Mouse (Mus musculus) neural tube, embryonic 14.5 days (tissue): ENCODE data around the gene Tdrd7. TPM values are rescaled to one million over a fixed set of nuclear protein-coding genes. Genes with fewer than 3 reads are reported as not detected.

Experiments
- ATAC-seq: fragments of 200-750 bp; cut with Nextera tagmentation; 2 replicates; pipeline ENCODE4 v1.8.0; 2017; ENCODE audit warnings: low read depth, mild to moderate bottlenecking, moderate TSS enrichment, moderate library complexity
- H3K27ac ChIP-seq: fragments of 300-500 bp; sonication (generic); 2 replicates; pipeline ENCODE4 v1.5.1; 2014; ENCODE audit warnings: low read depth, mild to moderate bottlenecking, control low read depth, low read length, moderate library complexity, mixed read lengths
- H3K27me3 ChIP-seq: fragments of 300-500 bp; sonication (generic); 2 replicates; pipeline ENCODE4 v1.6.1; 2014; ENCODE audit warnings: low read length; ENCODE audit not compliant: control insufficient read depth, insufficient read depth
- H3K36me3 ChIP-seq: fragments of 300-500 bp; sonication (generic); 2 replicates; pipeline ENCODE4 v1.6.1; 2014; ENCODE audit warnings: low read length, mixed read lengths; ENCODE audit not compliant: control insufficient read depth, insufficient read depth
- H3K4me1 ChIP-seq: fragments of 300-500 bp; sonication (generic); 2 replicates; pipeline ENCODE4 v1.6.1; 2014; ENCODE audit warnings: low read length; ENCODE audit not compliant: control insufficient read depth, insufficient read depth
- H3K4me2 ChIP-seq: fragments of 300-500 bp; sonication (generic); 2 replicates; pipeline ENCODE4 v1.6.1; 2014; ENCODE audit warnings: mild to moderate bottlenecking, low read depth, low read length, control low read depth
- H3K4me3 ChIP-seq: fragments of 300-500 bp; sonication (generic); 2 replicates; pipeline ENCODE4 v1.5.1; 2014; ENCODE audit warnings: low read depth, low read length, control low read depth, mixed read lengths
- H3K9ac ChIP-seq: fragments of 300-500 bp; sonication (generic); replicated peaks from 2 replicates; pipeline ENCODE4 v1.6.1; 2014; ENCODE audit warnings: low read depth, mild to moderate bottlenecking, control low read depth, low read length, mixed read lengths
- H3K9me3 ChIP-seq: fragments of 300-500 bp; sonication (generic); 2 replicates; pipeline ENCODE4 v1.6.1; 2016; ENCODE audit warnings: low read length; ENCODE audit not compliant: control insufficient read depth
- WGBS: fragments of 180-500 bp; shearing (Covaris S2); extraction: QIAGEN DNeasy Blood & Tissue Kit; methylation state at CpG from one replicate; pipeline ENCODE4 v1.1.7; 2014; 5-methylcytosine and 5-hydroxymethylcytosine counted together
- polyA plus RNA-seq: library from polyadenylated mRNA; unstranded; fragments of >200 nt; fragmentation: Nextera tagmentation; extraction: Ambion mirVana; gene quantifications from 2 replicates; pipeline ENCODE4 v1.2.1, GENCODE M21; 2014

The Tdrd7 gene
- polyA plus RNA-seq, 1 experiment from 2014 or later: 30.1 TPM

DNA sequence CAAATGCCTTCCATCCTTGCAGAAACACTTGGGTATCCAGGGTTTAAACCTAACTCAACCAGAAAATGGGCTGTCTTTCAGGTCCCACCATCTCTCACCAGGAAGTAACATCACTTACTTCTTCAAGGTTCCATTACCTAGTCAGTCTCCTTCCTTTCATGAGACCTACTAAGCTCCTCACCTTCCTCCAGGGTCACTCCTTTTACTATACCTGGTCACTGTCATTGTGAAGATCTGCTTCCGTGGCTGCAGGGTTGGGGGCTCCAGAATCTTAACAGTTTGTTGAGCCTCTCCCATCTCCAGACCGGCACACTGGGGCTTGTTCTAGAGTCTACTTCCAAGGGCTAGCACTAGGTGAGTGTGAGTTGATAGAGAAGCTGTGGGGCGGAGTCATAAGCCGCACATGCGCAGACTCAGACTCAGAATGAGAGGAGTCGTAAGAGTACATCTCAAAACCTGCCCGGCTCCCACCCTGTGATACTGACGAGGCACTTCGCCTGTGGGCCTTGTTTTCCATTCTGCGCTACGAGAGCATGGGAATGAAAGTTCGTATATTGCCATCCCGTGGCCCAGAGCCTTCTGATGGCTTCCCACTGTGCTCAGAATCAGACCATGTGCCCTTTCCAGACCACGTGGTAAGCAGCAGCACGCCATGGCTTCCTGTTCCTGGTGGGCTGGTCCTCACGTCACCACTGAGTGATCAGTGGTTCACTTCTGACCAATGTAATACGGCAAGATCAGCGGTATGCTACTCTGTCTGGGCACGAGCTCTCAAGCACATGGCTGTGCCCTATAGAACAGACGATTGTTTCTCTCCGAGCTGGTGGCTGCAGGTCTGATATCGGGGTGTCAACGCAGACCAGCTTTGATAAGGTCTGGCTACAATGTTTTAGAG, 11.9 kb upstream of the Tdrd7 start:
- 93% methylated on average over 23 of the region's 23 CpGs for WGBS
- Histone ChIP-seq H3K27ac (no peak overlapping the region), H3K4me2 (no peak overlapping the region), H3K4me3 (no peak overlapping the region), H3K9ac (no peak overlapping the region), H3K36me3 (no peaks in the 10 kb centered on the region), H3K9me3 (no peaks in the 10 kb centered on the region), H3K27me3 (no peaks in the 10 kb centered on the region), H3K4me1 (no peaks in the 10 kb centered on the region)
- no peak for ATAC-seq

DNA sequence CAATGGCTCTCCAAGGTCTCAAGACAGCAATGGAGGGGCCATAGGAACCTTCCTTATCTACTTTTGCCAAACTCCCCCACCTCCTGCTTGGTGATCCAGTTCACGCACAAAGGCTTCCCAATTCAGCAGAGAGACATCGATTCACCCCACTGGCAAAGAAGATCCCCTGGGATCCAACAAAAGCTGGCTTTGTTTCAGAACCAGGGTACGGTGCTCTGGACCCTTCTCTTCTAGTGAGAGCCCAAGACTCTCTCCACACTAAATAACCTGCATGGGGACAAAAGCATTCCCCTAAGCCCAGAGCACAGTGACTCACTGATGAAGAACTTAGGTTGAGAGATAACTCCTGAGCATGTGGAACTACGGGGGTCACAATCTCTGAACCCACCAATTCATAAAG, 9.9 kb upstream of the Tdrd7 start:
- H3K9ac ChIP-seq: no peak overlapping the region

DNA sequence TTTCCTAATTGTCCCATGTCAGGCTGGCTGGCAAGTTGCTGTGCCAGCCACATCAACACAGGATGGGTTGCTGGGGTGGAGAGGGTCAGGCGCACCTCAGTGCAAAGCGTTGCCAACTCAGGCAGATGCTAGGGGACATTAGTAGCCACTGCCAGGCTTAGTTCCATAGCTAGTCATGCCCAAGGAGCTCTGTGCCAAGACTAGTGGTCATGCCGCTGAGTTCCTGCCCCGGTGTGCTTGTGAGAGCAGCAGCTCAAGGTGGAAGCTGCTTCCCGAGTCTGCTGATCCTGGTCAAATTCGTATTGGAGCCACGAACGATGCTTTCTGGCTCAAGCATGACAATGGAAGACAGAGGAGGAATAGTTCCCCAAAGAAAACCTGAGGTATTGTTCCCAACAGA, 9.0 kb upstream of the Tdrd7 start:
- Histone ChIP-seq H3K9me3 (no peaks in the 10 kb centered on the region), H3K27me3 (no peaks in the 10 kb centered on the region), H3K27ac (no peak overlapping the region), H3K4me3 (no peak overlapping the region), H3K4me2 (no peak overlapping the region), H3K36me3 (no peaks in the 10 kb centered on the region), H3K4me1 (no peaks in the 10 kb centered on the region), H3K9ac (no peak overlapping the region)
- ATAC-seq: no peak
- 94% methylated on average over 8 of the region's 8 CpGs for WGBS

More for the DNA sequence above, 9.9 kb upstream of the Tdrd7 start:
- no peak for ATAC-seq
- Histone ChIP-seq H3K4me1 (no peaks in the 10 kb centered on the region), H3K27ac (no peak overlapping the region), H3K4me2 (no peak overlapping the region), H3K36me3 (no peaks in the 10 kb centered on the region), H3K4me3 (no peak overlapping the region), H3K9me3 (no peaks in the 10 kb centered on the region), H3K27me3 (no peaks in the 10 kb centered on the region)
- 87% methylated on average over 4 of the region's 4 CpGs for WGBS

DNA sequence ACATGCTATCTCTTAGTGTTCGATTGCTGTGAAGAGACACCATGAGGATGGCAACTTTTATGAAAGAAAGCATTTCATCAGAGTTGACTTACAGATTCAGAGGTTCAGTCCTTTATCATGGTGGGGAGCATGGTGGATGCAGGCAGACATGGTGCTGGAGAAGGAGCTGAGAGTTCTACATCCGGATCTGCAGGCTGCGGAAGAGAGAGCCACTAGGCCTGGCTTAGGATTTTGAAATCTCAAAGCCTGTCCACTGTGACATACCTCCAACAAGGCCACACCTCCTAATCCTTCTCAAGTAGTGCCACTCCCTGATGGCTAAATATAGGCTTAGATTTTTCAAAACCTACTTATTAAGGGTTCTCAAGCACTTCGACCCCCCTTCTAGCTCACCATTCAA, 8.4 kb upstream of the Tdrd7 start:
- Histone ChIP-seq H3K27ac (no peak overlapping the region), H3K4me2 (no peak overlapping the region), H3K9me3 (no peaks in the 10 kb centered on the region), H3K9ac (no peak overlapping the region), H3K4me1 (no peaks in the 10 kb centered on the region), H3K4me3 (no peak overlapping the region), H3K27me3 (no peaks in the 10 kb centered on the region), H3K36me3 (no peaks in the 10 kb centered on the region)
- 94% methylated on average over 4 of the region's 4 CpGs for WGBS
- no peak for ATAC-seq

DNA sequence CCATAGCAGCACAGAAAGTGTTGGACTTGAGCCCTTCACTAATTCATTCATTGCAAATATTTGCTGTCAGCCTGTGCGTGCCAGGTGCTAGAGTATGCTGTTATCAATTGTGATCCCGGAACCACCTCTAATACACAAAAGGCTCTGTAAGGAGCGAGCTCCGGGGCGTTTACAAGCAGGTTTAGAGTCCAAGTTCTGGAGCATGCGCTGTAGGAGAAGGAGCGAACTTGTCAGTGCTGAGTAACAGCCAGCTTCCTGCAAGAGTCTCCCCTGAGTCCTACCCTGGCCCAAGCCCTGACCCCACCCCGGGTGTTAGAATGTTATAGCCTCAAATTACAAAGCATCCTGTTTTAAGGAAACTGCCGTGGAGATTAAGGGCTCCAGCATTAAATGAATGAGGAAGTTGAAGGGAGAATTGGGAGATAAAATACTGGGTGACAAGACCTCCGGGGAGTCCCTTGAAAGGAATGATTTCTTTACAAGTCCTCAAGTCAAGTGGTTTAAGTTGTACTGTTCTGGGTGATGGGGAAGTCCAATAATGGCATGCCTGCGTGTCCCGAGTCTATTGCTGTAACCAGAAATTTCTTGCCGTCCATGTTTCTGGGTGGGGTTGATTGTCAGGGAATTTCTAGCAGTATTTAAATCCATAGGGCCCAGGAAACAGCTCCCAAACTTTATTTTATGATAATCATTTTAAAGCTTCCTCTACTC, 758 bp downstream of the Tdrd7 start:
- no peak overlapping the region for H3K27ac ChIP-seq
- no peaks in the 10 kb centered on the region for H3K4me1 ChIP-seq
- H3K27me3 ChIP-seq: no peaks in the 10 kb centered on the region
- no peaks in the 10 kb centered on the region for H3K9me3 ChIP-seq
- ATAC-seq: no peak
- H3K9ac ChIP-seq: no peak overlapping the region
- no peak overlapping the region for H3K4me3 ChIP-seq
- WGBS: 34% methylated on average over 13 of the region's 13 CpGs
- H3K36me3 ChIP-seq: no peaks in the 10 kb centered on the region
- no peak overlapping the region for H3K4me2 ChIP-seq

DNA sequence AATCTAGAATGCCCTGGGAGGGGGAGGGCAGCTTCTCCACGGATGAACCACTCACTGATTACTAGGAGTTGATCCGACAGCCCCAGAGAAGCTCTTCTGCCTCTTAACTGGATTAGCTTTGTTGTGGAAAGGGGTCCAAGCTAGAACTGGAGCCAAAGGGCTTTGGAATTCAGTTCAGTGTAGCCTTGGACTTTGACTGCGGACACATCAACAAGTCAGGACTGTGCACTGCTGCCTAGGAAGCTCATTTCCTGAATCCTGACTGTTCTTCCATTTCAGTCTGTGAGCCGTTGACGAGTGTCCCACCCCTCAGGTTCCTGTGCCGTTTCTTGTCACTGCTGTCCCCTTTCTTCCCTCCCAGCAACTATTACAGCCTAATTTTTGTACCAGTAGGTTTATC, 1.6 kb downstream of the Tdrd7 start:
- H3K27me3 ChIP-seq: no peaks in the 10 kb centered on the region
- no peak for ATAC-seq
- H3K36me3 ChIP-seq: no peaks in the 10 kb centered on the region
- H3K27ac ChIP-seq: no peak overlapping the region
- H3K4me2 ChIP-seq: no peak overlapping the region
- WGBS: 35% methylated on average over 6 of the region's 6 CpGs
- no peak overlapping the region for H3K4me3 ChIP-seq
- H3K9me3 ChIP-seq: no peaks in the 10 kb centered on the region
- H3K4me1 ChIP-seq: no peaks in the 10 kb centered on the region
- no peak overlapping the region for H3K9ac ChIP-seq

DNA sequence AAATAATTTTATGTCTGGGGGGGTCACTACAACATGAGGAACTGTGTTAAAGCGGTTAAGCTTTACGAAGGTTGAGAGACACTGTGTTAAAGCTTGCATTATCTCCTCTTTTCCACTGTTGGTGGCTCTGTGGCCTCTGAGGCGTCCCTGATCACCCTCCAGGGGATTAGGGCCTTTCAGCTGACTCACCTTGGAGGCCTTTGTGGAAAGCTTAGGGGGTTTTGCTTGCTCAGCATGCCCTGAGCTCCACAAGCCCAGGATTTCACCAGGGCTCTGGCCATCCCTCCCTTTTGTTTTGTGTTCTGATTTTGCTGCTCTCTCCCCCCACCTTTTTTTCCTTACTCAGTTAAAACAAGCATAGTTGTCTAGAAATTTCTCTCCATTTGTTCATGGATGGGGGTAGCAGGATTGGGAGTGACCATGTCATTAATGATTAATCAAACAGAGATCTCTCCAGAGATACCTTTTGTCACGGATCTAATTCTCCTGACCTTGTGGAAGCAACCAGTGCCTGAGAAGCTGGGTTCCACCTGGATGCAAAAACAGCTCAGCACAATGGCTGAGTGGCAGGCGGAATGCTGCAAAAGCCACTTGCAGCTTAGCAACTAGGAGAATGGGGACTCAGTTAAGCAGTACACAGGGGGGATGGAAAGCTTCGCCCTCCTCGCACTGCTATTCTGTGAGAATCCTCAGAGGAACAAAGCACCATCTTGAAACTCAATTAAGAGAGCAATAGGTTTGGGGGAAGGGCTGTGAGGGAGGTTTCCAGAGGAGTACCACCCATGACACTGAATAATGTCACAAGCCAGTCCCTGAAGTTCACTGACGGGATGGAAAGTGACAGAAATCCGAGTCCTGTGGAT, 2.6 kb downstream of the Tdrd7 start:
- Histone ChIP-seq H3K9ac (no peak overlapping the region), H3K4me2 (no peak overlapping the region), H3K27me3 (no peaks in the 10 kb centered on the region), H3K9me3 (no peaks in the 10 kb centered on the region), H3K27ac (no peak overlapping the region), H3K36me3 (no peaks in the 10 kb centered on the region), H3K4me3 (no peak overlapping the region), H3K4me1 (no peaks in the 10 kb centered on the region)
- ATAC-seq: no peak
- 28% methylated on average over 9 of the region's 9 CpGs for WGBS

DNA sequence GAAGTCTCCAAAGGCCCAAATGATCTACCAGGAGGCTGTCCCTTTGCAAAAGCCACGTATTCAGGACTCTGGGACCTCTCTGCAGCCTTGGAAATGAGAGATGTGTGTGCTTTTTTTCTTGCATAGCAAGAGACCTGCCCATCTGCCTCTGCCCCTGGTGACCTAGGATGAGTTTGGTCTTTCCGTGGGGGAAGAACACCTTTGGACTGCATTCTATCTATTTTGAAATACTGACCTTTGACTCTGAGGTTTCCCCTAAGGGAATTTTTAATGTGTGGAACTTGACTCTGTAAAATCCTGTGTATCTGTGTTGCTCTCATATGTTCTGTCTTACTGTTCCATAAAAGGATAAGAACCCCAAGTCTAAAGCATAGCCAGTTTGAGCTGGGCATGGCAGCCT, 3.9 kb downstream of the Tdrd7 start:
- H3K4me3 ChIP-seq: no peak overlapping the region
- no peaks in the 10 kb centered on the region for H3K36me3 ChIP-seq
- no peaks in the 10 kb centered on the region for H3K9me3 ChIP-seq
- H3K27me3 ChIP-seq: no peaks in the 10 kb centered on the region
- H3K27ac ChIP-seq: no peak overlapping the region
- 66% methylated on average over 2 of the region's 2 CpGs for whole genome bisulfite sequencing
- no peaks in the 10 kb centered on the region for H3K4me1 ChIP-seq
- H3K9ac ChIP-seq: no peak overlapping the region
- H3K4me2 ChIP-seq: no peak overlapping the region
- ATAC-seq: no peak
